Mouse (Mus musculus) left cerebral cortex, postnatal 10 days (tissue): ENCODE measurements around the gene Eid1. TPM values are rescaled to one million over a fixed set of nuclear protein-coding genes. Genes with fewer than 3 reads are reported as not detected.
A peak's percentile ranks its signal among the peaks of the same experiment; 100 is the strongest.

Source experiments
- DNase-seq, 2 experiments: peaks; one replicate each; pipeline ENCODE4 v3.0.0; 2021 to 2022; ENCODE audit warnings: low spot score in 2 of 2, mixed read lengths in 1 of 2; ENCODE audit errors: extremely low spot score in 1 of 2
- intact Hi-C: fragments of 180-260 bp; cut with DNase I; formaldehyde crosslinking; loops from one replicate; pipeline ENCODE4 v1.15.1; 2025
- total RNA-seq, 2 experiments: library from RNA; stranded (reverse); gene quantifications; 2 replicates each; pipeline ENCODE4 v1.2.3; 2021

Gene Eid1
- 100 to 1,000 TPM; 428 to 443 TPM for total RNA-seq

DNA sequence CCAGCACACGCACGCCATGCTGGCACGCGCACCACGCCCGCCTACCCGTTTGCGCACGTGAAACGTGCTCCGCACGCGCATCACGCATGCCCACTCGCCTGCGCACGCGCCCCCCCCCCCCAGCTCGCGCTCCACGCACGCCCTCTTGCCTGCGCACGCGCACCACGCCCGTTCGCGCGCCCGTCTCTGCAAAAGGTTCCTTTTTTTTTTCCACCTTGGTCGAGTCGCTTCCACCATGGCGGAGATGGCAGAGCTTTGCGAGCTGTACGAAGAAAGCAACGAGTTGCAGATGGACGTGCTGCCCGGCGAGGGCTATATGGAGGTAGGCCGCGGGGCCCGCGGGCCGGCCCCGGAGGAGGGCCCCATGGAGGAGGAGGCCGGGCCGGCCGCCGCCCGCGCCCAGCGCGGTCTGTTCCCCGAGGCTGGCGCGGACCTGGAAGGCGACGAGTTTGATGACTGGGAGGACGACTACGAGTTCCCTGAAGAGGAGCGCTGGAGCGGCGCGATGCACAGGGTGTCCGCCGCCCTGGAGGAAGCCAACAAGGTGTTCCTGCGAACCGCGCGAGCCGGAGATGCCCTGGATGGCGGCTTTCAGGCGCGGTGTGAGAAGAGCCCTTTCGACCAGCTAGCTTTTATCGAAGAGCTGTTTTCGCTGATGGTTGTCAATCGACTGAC is at the start of gene Eid1:
TSS of gene Eid1 (plus strand) at position 139 of the 675 bp plus-strand sequence.
- intact Hi-C loops = no loop called here
- peak; percentile 80 to 92 for DNase-seq

DNA sequence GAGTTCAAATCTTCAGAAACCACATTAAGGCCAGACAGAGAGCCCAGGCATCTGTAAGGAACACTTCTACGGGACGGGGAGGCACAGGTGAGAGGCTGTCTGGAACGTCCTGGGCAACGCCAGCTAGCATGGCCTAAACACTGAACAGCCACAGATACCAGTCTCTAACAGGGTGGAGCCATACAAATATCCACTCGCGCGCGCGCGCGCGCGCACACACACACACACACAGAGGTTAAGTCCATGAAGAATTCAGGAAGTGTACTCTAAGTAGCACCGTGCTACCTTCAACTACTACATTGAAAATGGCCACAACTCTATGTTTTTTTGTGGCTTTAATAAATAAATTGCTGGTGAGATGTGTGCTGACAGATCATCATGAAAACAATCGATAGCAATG is 49.7 kb upstream of the Eid1 start:
- intact Hi-C loops = no loop called here
- DNase-seq = no peak

DNA sequence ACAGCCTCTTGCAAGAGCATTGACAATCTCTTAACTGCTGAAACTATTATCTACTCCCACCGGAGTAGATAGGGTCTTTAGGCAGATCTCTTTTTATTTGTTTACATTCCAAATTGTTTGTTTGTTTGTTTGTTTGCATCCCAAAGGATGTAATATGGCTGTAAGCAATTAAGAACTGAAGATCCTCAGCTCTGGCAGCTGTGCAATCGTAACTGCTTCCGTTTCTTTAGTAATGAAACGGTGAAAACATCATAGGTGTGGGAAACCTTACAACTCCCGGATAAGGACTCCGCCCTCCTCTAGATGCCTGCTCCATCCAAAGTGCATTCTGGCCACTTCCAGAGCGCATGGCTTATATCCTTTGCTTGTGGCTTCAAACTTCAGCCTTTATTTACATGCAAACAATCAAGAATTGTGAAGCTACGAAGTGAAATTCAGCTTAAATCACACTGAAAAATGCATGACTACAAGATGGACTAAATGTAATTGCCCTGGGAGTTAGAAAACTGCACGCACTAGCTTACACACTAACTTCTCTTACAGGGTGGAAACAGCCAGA is 48.7 kb upstream of the Eid1 start:
- intact Hi-C loops = no loop called here
- no peak for DNase-seq

- peak; percentile 96 to 98 for DNase-seq
- intact Hi-C loops = no loop called here
Measured at GRCm38 (mm10) chr2:125624837-125625351, 48.0 kb upstream of the Eid1 start, which contains the start of gene Cep152. Gene Cep152, minus strand, starts transcription at chr2:125625113.

DNA sequence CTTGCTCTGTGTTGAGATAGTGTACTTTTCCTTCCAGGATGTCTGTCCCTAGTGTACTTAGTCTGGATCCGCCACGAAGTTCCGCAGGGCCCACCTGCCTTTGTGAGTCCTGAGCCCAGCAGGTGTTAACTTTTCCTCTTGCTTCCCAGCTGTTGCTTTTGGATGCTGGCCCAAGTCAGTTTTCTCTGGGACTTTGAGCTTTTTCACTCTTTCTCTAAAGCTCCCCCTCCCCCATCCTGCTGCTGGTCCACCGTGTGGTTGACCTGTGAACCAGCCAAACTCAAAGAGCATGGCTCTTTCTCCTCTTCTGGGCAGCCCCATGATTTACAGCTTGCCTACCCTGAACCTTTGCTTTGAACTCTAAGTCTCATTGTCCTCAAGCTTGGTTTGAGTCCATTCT is 46.4 kb upstream of the Eid1 start:
- intact Hi-C loops = no loop called here
- DNase-seq = peak in 1 of 2 experiments; percentile 31

- intact Hi-C loops = no loop called here
Measured at GRCm38 (mm10) chr2:125628487-125628886, 44.4 kb upstream of the Eid1 start.

GRCm38 (mm10) chr2:125630010-125630409 is 42.9 kb upstream of the Eid1 start:
- no peak for DNase-seq
- intact Hi-C loops = no loop called here

More at GRCm38 (mm10) chr2:125628487-125628886, 44.4 kb upstream of the Eid1 start:
- no peak for DNase-seq

DNA sequence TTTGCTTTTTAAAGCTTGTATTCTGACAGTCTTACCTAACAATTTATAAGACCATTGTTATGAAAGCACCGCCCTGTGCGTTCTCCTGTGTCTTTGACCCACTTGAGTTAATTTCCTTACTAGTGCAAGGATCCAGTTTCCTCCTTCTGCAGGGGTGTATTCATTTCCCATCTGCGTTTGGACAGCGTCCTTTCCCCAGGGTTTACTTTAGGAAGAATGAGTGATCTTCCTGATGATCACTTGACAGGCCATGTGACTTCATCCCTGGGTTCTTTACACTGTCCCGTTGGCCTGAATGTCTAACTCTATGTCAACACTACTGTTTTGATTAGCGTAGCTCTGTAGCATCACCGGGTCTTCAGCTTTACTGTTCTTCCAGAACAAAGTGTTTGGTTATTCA is 35.6 kb upstream of the Eid1 start:
- intact Hi-C loops = no loop called here
- no peak for DNase-seq

DNA sequence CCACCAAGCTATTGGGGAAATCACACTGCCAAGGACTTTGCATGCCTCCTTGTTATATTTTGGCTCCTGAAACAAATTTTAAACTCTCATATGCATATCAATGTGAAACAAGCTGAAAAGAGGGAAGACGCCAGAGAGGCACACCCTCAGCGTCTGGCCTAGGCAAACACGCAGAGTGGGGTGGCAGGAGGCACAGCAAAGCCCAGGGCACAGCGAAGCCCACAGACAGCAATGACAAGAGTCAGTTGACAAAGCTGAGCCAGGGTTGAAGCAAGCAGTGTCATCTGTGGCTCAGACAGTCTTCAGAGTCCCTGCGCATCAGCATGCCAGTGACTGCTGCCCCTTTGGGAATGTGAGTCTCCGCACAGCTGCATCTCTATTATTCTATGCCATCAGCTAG is 28.0 kb upstream of the Eid1 start:
- DNase-seq = no peak
- intact Hi-C loops = no loop called here

DNA sequence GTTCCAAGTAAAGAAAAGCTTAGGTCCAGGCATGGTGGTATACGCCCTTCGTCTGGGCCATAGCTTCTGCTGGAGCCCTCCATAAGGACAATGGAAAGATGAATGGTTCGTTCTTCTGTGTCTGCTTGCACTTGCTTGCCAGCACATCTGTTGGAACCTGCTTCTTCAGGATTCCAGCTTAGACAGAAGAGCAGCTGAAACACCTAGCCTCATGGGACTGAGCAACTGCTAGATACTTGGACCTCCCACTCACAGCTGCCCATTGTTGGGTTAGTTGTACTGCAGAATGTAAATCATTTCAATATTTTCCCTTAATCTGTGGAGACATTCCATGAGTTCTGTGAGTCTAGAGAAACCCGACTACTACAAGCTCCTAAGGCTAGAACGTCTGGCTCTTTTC is 22.9 kb upstream of the Eid1 start:
- intact Hi-C loops = no loop called here
- no peak for DNase-seq

DNA sequence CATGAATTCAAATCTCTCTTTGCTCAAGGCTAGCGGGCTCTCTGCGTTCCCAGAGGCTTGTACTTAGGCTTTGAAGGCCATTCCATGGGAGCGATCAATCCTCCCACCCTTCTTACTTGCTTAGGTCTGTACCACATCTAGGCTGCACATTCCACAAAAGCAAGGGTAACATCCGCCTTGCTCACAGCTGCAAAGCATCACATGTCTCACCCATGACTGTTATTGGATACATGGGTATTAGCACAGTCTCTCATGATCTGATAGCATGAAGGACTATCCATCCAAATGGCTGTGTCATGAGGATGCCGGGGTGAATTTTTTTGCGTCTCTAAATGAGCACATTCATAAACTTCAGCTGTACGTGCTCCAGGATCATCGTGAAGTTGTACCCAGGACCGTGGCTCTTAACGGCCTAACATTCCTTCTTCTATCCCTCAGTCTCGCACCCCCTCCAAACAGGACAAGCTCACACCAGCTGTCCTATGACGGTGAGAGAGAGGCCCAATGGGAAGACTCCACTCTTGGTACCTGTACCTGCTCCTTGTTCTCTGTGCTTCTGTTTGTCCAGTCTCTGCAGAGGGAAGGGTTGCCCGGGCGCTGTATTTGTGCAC is 22.0 kb upstream of the Eid1 start:
- no peak for DNase-seq
- intact Hi-C loops = no loop called here

- no peak for DNase-seq
- intact Hi-C loops = no loop called here
Measured at GRCm38 (mm10) chr2:125651563-125651962, 21.3 kb upstream of the Eid1 start.

- DNase-seq = no peak
- intact Hi-C loops = no loop called here
Measured at GRCm38 (mm10) chr2:125653286-125653685, 19.6 kb upstream of the Eid1 start.

DNA sequence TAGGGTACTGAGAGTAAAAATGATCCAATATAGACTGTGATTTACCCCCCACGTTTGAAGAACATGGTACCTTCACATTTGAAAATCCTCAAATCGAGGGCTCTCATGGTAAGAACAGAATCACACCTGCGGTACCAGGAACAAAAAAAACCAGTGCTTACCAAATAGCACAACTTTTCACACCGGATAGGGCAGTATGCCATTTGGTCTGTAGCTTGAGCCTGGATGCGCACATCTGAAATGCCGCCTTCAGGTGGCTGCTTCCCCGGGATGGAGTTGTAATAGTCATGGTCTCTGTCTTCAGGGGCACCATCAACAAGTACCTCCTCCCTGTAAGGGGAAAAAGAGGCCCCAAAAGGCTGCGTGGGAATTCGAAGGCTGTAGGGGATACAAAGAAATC is 17.5 kb upstream of the Eid1 start:
- DNase-seq = no peak
- intact Hi-C loops = loop anchor here (5.0 kb wide), 1 partner anchor 867 kb away; no protein-coding TSS in a partner anchor

DNA sequence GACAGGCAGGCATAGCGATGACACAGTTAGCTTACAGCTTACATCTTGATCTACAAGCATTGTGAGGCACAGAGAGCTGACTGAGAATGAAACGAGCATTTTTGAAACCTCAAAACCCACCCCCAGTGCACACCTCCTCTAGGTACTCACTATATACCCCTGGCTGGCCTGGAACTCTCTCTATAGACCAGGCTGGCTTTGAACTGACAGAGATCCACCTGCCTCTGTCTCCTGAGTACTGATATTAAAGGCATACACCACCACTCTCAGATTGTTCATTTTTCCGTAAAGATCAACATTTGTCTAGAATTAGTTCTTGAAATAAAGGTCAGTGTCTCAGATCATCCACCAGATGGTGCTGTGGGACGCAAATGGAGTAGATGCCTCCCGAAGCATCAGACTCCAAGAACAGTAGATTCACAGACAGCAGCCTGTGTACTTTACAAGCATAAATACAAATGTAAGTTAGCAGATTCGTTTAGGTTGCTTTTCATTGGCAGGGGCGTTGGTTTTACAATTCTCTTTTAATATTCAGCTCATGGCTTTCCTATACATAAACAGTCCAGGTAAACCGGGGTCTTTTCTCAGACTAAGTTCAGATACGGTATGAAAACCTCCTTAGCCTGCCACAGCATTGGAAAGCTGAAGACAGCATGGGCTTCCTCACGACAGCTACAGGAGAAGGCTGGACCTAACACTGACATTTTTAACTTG is 12.9 kb upstream of the Eid1 start:
- peak; percentile 69 to 73 for DNase-seq

GRCm38 (mm10) chr2:125660537-125661130 is 12.3 kb upstream of the Eid1 start:
- intact Hi-C loops = loop anchor here (2.0 to 10.0 kb wide), 3 partner anchors 70 to 374 kb away; partner anchors contain the start of gene Fgf7
- no peak for DNase-seq

More for the DNA sequence above, 12.9 kb upstream of the Eid1 start:
- intact Hi-C loops = loop anchor here (2.0 to 10.0 kb wide), 4 partner anchors 71 to 862 kb away; partner anchors contain the start of gene Fgf7

- DNase-seq = no peak
- intact Hi-C loops = loop anchor here (2.0 to 10.0 kb wide), 3 partner anchors 70 to 374 kb away; partner anchors contain the start of gene Fgf7
Measured at GRCm38 (mm10) chr2:125661156-125661555, 11.7 kb upstream of the Eid1 start.

DNA sequence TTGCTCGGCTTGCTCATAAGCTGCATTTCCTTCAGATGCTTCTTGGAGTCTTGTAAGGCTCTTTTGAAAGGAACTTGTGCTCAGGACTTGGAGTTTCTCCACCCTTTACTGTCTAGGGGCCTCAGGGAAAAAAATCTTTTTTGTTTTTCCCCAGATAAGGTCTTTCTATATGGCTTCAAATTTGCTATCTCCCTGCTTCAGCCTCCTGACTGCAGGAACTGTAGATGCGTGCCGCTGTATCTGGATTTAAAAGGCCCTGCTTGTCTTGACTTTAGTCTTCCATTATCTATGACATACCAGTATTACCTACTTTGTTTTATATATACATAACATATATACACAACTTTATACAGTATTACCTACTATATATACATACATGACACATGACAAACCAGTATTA is 10.4 kb upstream of the Eid1 start:
- DNase-seq = no peak
- intact Hi-C loops = loop anchor here (10.0 kb wide), 2 partner anchors 162 to 372 kb away; partner anchors contain the start of gene Fgf7

- intact Hi-C loops = loop anchor here (10.0 kb wide), 2 partner anchors 160 to 370 kb away; partner anchors contain the start of gene Fgf7
- DNase-seq = no peak
Measured at GRCm38 (mm10) chr2:125665213-125665612, 7.7 kb upstream of the Eid1 start.
